Mouse (Mus musculus) hindbrain, embryonic 16.5 days (tissue): ENCODE data around the gene Gpr157. TPM values are rescaled to one million over a fixed set of nuclear protein-coding genes. Genes with fewer than 3 reads are reported as not detected.
A peak's percentile ranks its signal among the peaks of the same experiment; 100 is the strongest.

Experiments
- ATAC-seq: fragments of 200-750 bp; cut with Nextera tagmentation; 2 replicates; pipeline ENCODE4 v1.8.0; 2017; ENCODE audit warnings: moderate TSS enrichment, moderate library complexity
- H3K27ac ChIP-seq: fragments of 300-500 bp; sonication (generic); 2 replicates; pipeline ENCODE4 v1.5.1; 2014; ENCODE audit warnings: low read depth, mild to moderate bottlenecking, control low read depth, low read length, moderate library complexity
- H3K27me3 ChIP-seq: fragments of 300-500 bp; sonication (generic); replicated peaks from 2 replicates; pipeline ENCODE4 v1.6.1; 2014; ENCODE audit warnings: low read length; ENCODE audit not compliant: control insufficient read depth, insufficient read depth
- H3K36me3 ChIP-seq: fragments of 300-500 bp; sonication (generic); 2 replicates; pipeline ENCODE4 v1.6.1; 2014; ENCODE audit warnings: mild to moderate bottlenecking, low read length, moderate library complexity, mixed read lengths; ENCODE audit not compliant: control insufficient read depth, insufficient read depth
- H3K4me1 ChIP-seq: fragments of 300-500 bp; sonication (generic); 2 replicates; pipeline ENCODE4 v1.6.1; 2014; ENCODE audit warnings: low read depth, low read length; ENCODE audit not compliant: control insufficient read depth, insufficient read depth
- H3K4me2 ChIP-seq: fragments of 300-500 bp; sonication (generic); 2 replicates; pipeline ENCODE4 v1.6.1; 2014; ENCODE audit warnings: mild to moderate bottlenecking, low read length, control low read depth, moderate library complexity
- H3K4me3 ChIP-seq: fragments of 300-500 bp; sonication (generic); 2 replicates; pipeline ENCODE4 v1.5.1; 2014; ENCODE audit warnings: mild to moderate bottlenecking, low read length, control low read depth, moderate library complexity
- H3K9ac ChIP-seq: fragments of 300-500 bp; sonication (generic); 2 replicates; pipeline ENCODE4 v1.6.1; 2014; ENCODE audit warnings: low read depth, mild to moderate bottlenecking, control low read depth, low read length, moderate library complexity
- H3K9me3 ChIP-seq: fragments of 300-500 bp; sonication (generic); 2 replicates; pipeline ENCODE4 v1.6.1; 2014; ENCODE audit warnings: mild to moderate bottlenecking, low read length, moderate library complexity; ENCODE audit not compliant: control insufficient read depth
- WGBS: fragments of 180-500 bp; shearing (Covaris S2); extraction: QIAGEN DNeasy Blood & Tissue Kit; methylation state at CpG from one replicate; pipeline ENCODE4 v1.1.7; 2014; 5-methylcytosine and 5-hydroxymethylcytosine counted together
- polyA plus RNA-seq: library from polyadenylated mRNA; unstranded; fragments of >200 nt; fragmentation: Nextera tagmentation; extraction: Ambion mirVana; gene quantifications from 2 replicates; pipeline ENCODE4 v1.2.1, GENCODE M21; 2015

Gene Gpr157
- polyA plus RNA-seq, 1 experiment from 2014 or later = 0.50 TPM

DNA sequence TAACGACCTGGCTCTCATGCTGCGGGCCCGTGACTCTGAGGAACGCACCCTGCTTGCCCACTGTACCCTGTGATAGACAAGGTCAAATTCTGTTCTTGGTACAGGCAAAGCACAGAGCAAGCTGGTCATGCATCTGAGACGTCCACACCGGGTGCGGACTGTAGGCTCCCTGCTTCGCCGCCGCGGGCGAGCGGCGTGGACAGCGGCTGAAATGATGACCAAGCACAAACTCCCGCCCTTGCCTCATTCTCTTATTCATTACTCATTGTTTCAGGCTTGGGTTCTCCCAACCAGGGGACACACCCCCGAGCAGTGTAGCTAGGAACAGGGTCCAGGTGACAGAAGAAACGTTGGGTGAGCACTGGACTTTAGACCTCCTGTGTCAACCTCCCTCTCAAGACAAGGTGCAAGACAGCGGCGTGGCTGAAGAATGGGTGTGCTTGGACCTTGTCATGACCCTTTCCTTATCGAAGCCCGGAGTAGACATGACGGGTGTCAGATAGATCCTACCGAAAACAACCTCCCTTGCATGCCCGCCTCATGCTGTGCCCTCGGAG lies 27.4 kb downstream of the Gpr157 start:
- Histone ChIP-seq H3K36me3 (no peaks in the 10 kb centered on the region), H3K9ac (no peak overlapping the region), H3K4me3 (no peak overlapping the region), H3K27me3 (no peaks in the 10 kb centered on the region), H3K27ac (no peak overlapping the region), H3K4me2 (no peak overlapping the region), H3K9me3 (no peaks in the 10 kb centered on the region), H3K4me1 (no peaks in the 10 kb centered on the region; the same call in 1 of the 2 replicates)
- ATAC-seq = no peak
- 90% methylated on average over 26 of the region's 26 CpGs for WGBS

DNA sequence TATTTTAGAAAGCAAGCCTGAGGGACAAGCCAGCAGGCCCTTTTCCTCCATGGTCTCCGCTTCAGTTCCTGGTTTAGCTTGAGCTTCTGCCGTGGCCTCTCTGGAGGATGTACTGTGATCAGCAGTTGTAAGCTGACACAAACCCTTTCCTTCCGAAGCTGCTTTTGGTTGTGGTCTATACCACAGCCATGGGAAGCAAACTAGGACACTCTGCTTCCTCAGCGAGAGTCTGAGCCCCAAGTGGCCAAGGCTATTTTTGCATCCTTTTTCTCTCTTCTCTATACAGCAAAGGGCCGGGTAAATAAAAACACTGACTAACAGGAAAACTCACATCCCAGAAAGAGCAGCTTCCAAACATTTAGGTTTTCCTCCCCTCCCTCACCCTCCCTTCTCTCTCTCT lies 30.1 kb downstream of the Gpr157 start:
- WGBS = 41% methylated on average over 5 of the region's 5 CpGs
- no peak overlapping the region for H3K9ac ChIP-seq
- no peak overlapping the region for H3K4me3 ChIP-seq
- ATAC-seq = peak; percentile 67
- H3K4me2 ChIP-seq = no peak overlapping the region
- H3K36me3 ChIP-seq = no peaks in the 10 kb centered on the region
- H3K27me3 ChIP-seq = no peaks in the 10 kb centered on the region
- no peaks in the 10 kb centered on the region for H3K9me3 ChIP-seq
- no peaks in the 10 kb centered on the region; the same call in 1 of the 2 replicates for H3K4me1 ChIP-seq
- no peak overlapping the region for H3K27ac ChIP-seq

DNA sequence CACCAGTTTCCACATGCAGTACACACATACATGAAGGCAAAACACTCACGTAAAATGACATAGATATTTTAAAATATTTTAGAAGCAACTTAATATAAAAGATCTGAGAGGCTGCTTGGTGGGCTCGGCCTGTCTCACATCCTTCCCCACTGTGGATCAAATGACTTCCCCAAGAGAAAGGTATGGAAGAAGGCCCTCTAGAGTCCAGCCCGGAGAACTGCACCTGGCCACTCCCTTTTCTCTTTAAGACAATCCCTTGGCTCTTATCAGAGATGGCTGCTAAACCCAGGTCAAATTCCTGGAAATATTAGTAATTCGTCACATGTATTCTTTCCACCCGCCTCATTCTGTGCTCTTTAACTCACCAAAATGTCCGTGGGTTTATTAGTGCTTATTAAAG lies 31.0 kb downstream of the Gpr157 start:
- Histone ChIP-seq H3K4me3 (no peak overlapping the region), H3K27me3 (no peaks in the 10 kb centered on the region), H3K4me2 (no peak overlapping the region), H3K9me3 (no peaks in the 10 kb centered on the region), H3K4me1 (no peaks in the 10 kb centered on the region; the same call in 1 of the 2 replicates), H3K9ac (no peak overlapping the region), H3K27ac (no peak overlapping the region), H3K36me3 (no peaks in the 10 kb centered on the region)
- WGBS = 72% methylated on average over 6 of the region's 6 CpGs
- no peak for ATAC-seq

DNA sequence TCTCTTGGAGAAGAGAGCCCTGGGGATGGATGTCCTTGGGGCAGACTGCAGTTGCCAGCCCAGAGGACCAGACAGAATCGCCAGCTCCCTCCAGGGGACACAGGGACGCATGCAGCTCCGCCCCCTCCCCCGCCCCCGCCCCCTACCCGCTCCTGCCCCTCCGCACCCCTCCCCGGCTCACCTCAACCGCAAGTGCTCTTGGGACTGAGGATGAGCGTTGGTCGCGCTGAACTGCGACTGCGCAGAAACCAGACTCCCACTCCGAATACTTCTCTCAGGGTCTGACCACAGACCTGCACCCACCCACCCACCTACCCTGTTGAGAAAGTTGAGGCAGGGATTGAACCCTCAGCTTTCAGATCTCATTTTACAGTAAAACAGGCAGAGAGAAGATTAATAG lies 31.9 kb downstream of the Gpr157 start, which contains the start of gene Slc2a5:
TSS of gene Slc2a5 (plus strand) at position 229 of the 400 bp plus-strand sequence.
- H3K9me3 ChIP-seq = no peaks in the 10 kb centered on the region
- no peak within 1 kb of the TSS for H3K9ac ChIP-seq
- 0 out of 2 replicates have a peak within 1 kb of the TSS, but pooled peaks have one; percentile 6 for H3K27ac ChIP-seq
- ATAC-seq = 0 out of 2 replicates have a peak, but pooled peaks have one; percentile 25
- H3K4me1 ChIP-seq = no peaks in the 10 kb centered on the region; the same call in 1 of the 2 replicates
- no peaks in the 10 kb centered on the region for H3K36me3 ChIP-seq
- no peaks in the 10 kb centered on the region for H3K27me3 ChIP-seq
- H3K4me2 ChIP-seq = peak within 1 kb of the TSS; percentile 39
- H3K4me3 ChIP-seq = no peak within 1 kb of the TSS
- WGBS = 11% methylated on average over 15 of the region's 15 CpGs

DNA sequence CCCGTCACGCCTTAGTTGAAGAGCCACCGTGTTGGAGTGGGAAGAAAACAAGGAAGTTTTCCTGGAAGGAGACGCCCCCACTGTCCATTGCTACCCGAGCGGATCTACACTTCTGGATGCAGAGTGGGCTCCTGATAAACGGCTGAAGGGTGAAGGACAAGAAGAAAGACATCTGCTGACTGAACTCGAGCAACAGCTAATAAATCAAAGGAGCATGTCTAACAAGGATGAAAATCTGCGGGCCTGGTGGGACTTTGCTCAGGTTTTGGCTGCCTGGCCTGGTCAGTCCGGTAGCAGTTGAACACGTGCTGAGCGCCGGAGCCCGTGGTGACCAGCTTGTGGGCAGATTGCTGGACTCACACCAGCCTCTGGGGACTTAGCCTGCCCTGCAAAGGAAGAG lies 32.5 kb downstream of the Gpr157 start:
- Histone ChIP-seq H3K27ac (0 out of 2 replicates have a peak overlapping the region, but pooled peaks have one; percentile 6), H3K9ac (no peak overlapping the region), H3K4me3 (no peak overlapping the region), H3K9me3 (no peaks in the 10 kb centered on the region), H3K4me1 (no peaks in the 10 kb centered on the region; the same call in 1 of the 2 replicates), H3K27me3 (no peaks in the 10 kb centered on the region), H3K36me3 (no peaks in the 10 kb centered on the region), H3K4me2 (no peak overlapping the region; the same call in 1 of the 2 replicates)
- WGBS = 54% methylated on average over 14 of the region's 14 CpGs
- ATAC-seq = peak; percentile 6; the same call in 1 of the 2 replicates

DNA sequence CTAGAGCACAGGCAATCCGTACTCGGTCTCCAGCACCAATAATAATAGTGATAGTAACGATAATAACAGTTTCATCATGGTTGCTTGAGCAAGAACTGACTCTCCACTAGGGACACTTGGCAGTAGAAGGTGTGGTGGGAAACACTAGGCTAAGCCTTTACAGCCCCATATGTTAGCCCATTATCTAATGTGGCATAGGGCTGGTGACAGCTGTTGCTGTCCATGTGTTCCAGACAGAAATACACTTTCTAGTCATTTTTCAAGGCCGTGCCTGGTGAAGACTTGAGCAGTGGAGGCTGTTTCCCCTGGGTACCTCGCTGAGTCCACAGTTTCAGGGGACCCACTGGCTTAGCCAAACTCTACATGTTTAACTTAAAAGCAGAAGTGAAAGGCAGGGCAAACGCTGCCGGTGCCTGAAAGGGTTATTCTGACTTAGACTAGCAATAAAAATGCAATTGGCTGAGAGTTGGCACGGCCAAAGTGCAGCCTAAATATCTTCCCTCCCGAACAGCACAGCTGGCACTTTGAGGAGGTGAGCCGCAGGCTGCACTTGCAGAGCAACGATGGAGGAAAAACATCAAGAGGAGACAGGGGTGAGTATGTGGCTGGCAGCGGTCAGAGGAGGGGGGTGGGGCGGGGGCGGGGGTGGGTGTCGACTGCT lies 33.1 kb downstream of the Gpr157 start:
- 49% methylated on average over 15 of the region's 15 CpGs for WGBS

DNA sequence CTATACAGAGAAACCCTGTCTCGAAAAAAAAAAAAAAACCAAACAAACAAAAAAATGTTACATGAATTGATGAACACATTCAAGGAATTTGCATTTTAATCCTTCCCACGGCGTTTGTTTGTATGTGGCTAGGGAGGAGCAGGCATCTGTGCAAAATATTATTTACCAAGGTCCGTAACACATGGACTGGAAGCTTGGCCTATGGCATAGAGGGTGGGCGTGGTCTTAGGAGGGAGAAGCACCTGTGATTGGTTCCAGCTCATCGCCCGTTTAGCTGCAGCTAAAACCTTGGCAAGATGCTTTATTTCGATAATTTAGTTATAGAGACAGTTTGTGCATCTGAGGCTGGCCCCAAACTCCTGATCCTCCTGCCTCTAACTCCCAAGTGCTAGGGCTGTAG lies 34.3 kb downstream of the Gpr157 start:
- no peak overlapping the region for H3K4me3 ChIP-seq
- no peaks in the 10 kb centered on the region for H3K9me3 ChIP-seq
- H3K27ac ChIP-seq = no peak overlapping the region
- no peaks in the 10 kb centered on the region; the same call in 1 of the 2 replicates for H3K4me1 ChIP-seq
- H3K36me3 ChIP-seq = no peaks in the 10 kb centered on the region
- no peak for ATAC-seq
- WGBS = 69% methylated on average over 8 of the region's 8 CpGs
- no peak overlapping the region for H3K4me2 ChIP-seq
- no peak overlapping the region for H3K9ac ChIP-seq
- H3K27me3 ChIP-seq = no peaks in the 10 kb centered on the region

More for the DNA sequence above, 33.1 kb downstream of the Gpr157 start:
- Histone ChIP-seq H3K27me3 (no peaks in the 10 kb centered on the region), H3K4me2 (no peak overlapping the region; the same call in 1 of the 2 replicates), H3K36me3 (no peaks in the 10 kb centered on the region), H3K27ac (0 out of 2 replicates have a peak overlapping the region, but pooled peaks have one; percentile 13), H3K9me3 (no peaks in the 10 kb centered on the region), H3K4me1 (no peaks in the 10 kb centered on the region; the same call in 1 of the 2 replicates), H3K4me3 (no peak overlapping the region), H3K9ac (no peak overlapping the region)
- ATAC-seq = peak; percentile 51; the same call in 1 of the 2 replicates

DNA sequence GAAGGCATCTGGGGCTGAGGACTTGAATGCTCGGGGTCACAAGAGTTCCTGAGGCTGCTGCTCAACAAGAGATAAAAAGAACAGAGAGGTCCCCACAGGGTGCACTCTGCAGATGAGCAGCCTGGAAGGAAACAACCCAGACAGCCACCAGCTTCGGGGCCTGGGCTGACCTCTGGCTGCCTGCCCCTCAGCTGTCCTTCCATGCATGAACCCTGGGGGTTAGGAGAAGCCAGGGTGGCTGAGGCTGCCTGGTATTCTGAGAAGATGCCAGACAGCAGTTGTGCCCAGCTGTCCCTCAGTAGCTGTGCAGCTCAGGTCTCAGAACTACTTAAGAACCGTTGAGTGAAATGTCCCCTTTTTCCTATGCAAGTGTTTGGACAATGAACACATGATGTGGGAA lies 35.3 kb downstream of the Gpr157 start:
- Histone ChIP-seq H3K36me3 (no peaks in the 10 kb centered on the region), H3K9me3 (no peaks in the 10 kb centered on the region), H3K27ac (no peak overlapping the region), H3K9ac (no peak overlapping the region), H3K4me1 (no peaks in the 10 kb centered on the region; the same call in 1 of the 2 replicates), H3K4me2 (no peak overlapping the region), H3K4me3 (no peak overlapping the region), H3K27me3 (no peaks in the 10 kb centered on the region)
- ATAC-seq = no peak
- WGBS = 70% methylated on average over 3 of the region's 3 CpGs

DNA sequence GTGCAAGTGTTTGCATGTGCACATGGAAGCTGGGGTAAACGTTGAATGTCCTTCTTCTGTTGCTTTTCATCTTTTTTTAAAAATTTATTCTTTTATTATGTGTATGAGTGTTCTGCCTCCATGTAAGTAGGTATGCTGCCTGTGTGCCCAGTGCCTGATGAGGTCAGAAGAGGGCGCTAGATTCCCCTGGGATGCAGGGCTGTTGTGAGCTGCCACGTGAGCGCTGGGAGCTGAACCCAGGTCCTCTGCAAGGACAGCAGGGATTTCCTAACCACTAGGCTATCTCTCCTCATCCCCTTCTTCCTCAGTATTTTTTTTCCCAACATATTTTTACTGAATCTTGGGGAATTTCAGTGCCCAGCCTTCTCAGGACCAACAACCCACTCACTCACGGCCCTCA lies 39.2 kb downstream of the Gpr157 start:
- no peak overlapping the region for H3K9ac ChIP-seq
- H3K27me3 ChIP-seq = no peaks in the 10 kb centered on the region
- H3K27ac ChIP-seq = no peak overlapping the region
- H3K4me2 ChIP-seq = no peak overlapping the region
- H3K4me3 ChIP-seq = no peak overlapping the region
- WGBS = 92% methylated on average over 5 of the region's 5 CpGs
- no peak for ATAC-seq
- H3K36me3 ChIP-seq = no peaks in the 10 kb centered on the region
- H3K9me3 ChIP-seq = no peaks in the 10 kb centered on the region
- H3K4me1 ChIP-seq = no peaks in the 10 kb centered on the region
